12 mouse cellular contexts compared by ENCODE assay signal in the genomic region with DNA sequence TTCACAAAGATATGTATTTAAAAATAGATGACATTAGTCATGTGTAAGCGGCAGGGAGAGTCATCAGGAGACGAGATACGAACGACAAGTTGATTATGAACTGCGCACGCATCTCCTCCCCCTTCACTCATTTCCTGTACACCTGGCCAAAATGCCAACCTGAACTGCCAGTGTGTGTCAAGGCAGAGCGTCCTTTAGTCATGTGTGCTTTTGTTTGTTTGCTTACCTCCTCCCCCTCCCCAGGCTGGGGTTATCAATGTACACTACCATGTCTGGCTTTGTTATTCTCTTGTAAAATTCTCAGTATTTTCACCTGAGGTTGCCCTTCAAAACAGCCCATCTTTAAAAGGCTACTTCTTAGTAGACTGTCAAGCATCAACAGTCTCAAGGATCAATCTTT.
"Had no signal": no experiment of that assay in that cellular context is flagged by ENCODE, and none has a peak within 500 bp of the region (broad histone marks: within the 10 kb centered on the region; RNA-seq: fewer than 3 reads in every experiment).

No protein-coding gene starts in this region.

- H3K4me1 ChIP-seq: hindbrain, embryonic 13.5 days; kidney, embryonic 15.5 days; limb, embryonic 13.5 days; limb, embryonic 15.5 days; liver, embryonic 13.5 days; liver, embryonic 15.5 days had no signal

- ATAC-seq: intestine, embryonic 16.5 days had no signal

- H3K27ac ChIP-seq: heart, embryonic 10.5 days; hindbrain, embryonic 13.5 days; hindbrain, embryonic 15.5 days; hindbrain, postnatal 0 days; kidney, embryonic 15.5 days; kidney, postnatal 0 days; limb, embryonic 13.5 days; limb, embryonic 15.5 days; liver, embryonic 13.5 days; liver, embryonic 15.5 days had no signal

- H3K27me3 ChIP-seq: heart, embryonic 12.5 days; hindbrain, embryonic 13.5 days; hindbrain, embryonic 15.5 days; kidney, embryonic 15.5 days; limb, embryonic 13.5 days; limb, embryonic 15.5 days; liver, embryonic 13.5 days; liver, embryonic 15.5 days had no signal

- H3K4me3 ChIP-seq: heart, embryonic 10.5 days; heart, embryonic 12.5 days; hindbrain, embryonic 13.5 days; hindbrain, embryonic 15.5 days; kidney, embryonic 15.5 days; limb, embryonic 13.5 days; limb, embryonic 15.5 days; liver, embryonic 13.5 days; liver, embryonic 15.5 days had no signal
